Mouse (Mus musculus): ENCODE measurements around the gene Plcxd1. TPM values are rescaled to one million over a fixed set of nuclear protein-coding genes. Genes with fewer than 3 reads are reported as not detected.
"Not testable (repeated sequence)": the region's sequence is repeated elsewhere in the genome, so short reads cannot be mapped to it uniquely, and the experiment has no call there.

Gene Plcxd1
- not detected for total RNA-seq (2021)

DNA sequence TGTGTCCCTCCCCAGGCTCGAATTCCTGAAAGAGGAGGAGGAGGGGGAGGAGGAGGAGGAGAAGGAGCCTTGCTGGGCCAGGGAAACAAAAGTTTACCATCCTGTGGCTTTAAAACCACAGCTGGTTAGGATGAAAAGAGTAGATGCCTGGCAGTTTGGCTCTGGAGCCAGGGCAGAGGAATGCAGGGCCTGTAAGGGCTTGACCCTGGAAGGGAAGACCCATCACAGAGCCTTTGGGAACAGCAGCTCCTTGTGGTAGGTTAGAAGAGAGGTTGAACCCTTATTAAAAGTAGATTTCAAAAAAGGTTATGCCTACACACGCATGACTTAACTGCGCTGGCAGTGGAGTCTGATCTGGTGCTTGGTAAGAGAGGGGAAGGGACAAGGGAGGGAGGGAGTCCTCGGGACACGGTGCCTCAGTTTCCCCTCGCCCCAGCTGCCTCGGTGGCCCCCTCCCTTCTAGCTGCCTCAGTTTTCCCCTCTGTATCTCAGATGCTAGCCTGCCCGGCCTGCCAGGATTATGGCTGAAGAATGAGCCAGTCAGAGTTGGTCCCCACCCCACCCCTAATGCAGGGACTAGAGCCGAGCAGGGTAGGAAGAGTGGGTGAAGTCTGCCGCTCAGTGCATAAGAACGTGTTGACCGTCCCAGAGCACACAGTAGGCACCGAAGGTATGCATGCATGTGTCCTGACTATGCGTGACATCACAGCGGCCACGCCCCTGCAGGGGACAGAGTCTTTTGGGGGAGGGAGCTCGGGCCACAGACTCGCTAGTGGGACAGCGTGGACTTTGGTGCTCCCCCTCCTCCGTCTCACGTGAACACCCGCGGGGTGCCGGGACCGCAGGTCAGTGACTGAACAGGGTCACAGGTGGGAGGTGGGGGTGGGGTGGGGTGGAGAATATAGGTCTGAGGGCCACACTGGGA, at the start of gene Plcxd1:
Gene Plcxd1 (plus strand): TSS at position 314 of the 925 bp plus-strand sequence.
- DNase-seq: no peak

GRCm38 (mm10) chr5:110057637-110058408, 41.9 kb upstream of the Plcxd1 start:
- peak; percentile 84 for DNase-seq

- DNase-seq: not testable (repeated sequence)
Observed at GRCm38 (mm10) chr5:110072413-110072812, 27.4 kb upstream of the Plcxd1 start, which contains the start of gene Gm17655. Gene Gm17655 (minus strand): TSS chr5:110072513.

GRCm38 (mm10) chr5:110082961-110083360, 16.8 kb upstream of the Plcxd1 start:
- no peak for DNase-seq

DNA sequence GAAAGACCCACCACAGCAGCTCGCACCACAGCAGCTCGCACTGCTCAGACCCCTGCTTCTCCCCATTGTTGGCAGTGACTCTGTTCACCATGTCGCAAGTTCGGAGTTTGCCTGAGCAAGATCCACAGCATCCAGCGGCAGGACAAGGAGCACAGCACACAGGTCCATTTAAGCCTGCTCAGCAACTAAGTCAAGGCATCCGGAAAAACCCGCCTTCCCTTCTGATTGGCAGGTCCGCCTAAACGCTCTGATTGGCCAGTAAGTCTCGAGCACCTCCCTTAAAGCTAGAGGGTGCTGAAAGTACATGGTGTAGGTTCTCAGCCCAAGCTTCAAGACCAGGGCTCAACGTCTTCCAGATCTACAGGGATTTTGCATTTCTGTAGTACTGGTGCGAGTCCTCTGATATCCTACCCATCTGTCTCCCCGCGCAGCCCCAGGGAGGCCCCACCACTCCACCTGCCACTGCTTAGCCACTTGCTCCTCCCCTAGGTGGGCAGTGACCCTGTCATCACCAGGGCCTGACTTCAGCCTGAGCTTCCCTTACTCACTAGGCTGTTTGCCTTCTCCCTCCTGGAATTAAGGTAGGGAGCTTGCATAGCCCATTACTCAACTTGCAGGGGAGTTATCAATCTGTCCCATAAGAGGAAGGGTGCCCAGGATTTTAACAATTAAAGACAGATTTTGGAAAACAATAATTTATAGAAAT, 13.5 kb upstream of the Plcxd1 start:
- DNase-seq: no peak

DNA sequence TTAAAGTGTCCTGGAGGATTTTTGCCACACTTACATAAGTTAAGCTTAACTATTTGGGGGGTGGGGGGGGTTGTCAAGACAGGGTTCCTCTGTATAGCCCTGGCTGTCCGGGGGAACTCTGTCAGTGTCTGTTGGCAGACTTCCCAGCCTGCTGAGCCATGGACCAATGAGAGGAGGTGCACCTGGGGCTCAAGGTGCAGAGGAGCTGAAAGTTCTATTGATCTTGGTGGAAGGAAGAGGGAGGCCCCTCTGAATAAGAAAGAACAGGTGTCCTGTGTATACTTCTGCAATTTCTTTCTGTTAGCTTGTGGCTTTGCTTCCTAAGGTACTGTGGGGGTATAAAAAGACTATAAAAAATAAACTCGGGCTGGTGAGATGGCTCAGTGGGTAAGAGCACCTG, 8.2 kb upstream of the Plcxd1 start:
- DNase-seq: no peak

- DNase-seq: peak; percentile 83
Observed at GRCm38 (mm10) chr5:110094030-110094846, 5.5 kb upstream of the Plcxd1 start, which contains the start of gene Gm35315. Gene Gm35315 (minus strand): TSS chr5:110094420.

GRCm38 (mm10) chr5:110094847-110095213, 4.9 kb upstream of the Plcxd1 start:
- DNase-seq: no peak

DNA sequence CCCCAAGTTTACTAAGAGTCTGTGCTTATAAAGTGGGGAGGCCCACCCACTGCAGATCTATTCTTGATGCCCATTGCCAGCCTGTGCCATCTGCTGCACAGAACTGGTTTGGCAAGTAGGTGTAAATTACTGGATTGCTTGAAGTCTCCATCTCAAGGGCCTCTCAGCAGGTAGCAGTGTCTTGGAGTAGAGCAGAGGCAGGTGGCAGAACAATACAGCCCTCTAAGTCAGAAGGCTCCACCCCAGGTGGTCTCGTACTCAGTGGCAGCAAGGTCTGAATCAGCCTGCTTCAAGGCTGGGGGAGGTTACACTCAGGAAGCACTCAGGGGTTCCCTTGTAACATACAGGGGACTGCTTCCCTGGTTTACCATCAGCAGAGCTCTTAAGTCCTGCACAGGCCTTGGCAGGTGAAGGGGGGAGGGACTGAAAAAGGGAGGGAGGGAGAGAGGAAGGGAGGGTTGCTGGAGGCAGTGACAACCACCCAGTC, 735 bp upstream of the Plcxd1 start:
- DNase-seq: no peak

GRCm38 (mm10) chr5:110100921-110101631, 1.3 kb downstream of the Plcxd1 start:
- DNase-seq: no peak

GRCm38 (mm10) chr5:110101716-110102347, 2.1 kb downstream of the Plcxd1 start:
- peak; percentile 52 for DNase-seq

GRCm38 (mm10) chr5:110102429-110102828, 2.7 kb downstream of the Plcxd1 start:
- DNase-seq: no peak

DNA sequence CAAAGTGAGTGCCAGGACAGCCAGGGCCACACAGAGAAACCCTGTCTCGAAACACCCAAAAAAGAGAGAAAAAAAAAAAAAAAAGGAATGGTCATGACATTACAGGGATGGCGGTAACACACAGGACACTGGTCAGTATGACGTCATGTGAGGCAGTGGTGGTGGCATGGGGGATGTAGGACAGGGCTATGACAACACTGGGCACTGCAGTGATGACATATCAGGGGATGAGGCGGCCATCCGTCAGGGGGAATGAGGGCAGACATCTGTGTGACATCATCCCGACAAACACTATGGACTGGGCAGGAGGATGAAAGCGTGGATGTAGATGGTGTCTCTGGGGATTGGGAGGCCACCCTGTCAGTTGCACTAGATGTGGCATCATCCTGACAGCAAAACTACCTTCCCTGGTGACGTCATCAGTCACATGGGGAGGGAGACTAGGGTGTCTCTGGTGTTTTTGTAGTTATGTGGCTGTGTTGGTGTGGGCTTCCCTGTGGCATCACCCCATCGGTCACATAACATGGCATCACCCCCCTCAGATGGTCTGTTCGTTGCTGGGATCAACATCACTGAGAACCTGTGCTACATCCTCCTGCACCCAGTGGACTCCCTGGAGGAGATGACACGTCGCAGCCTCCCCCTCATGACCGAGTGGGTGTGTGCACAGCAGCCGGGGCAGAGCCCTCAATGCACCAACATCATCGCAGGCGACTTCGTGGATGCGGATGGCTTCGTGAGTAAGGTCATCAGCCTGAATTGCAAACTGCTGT, 3.3 kb downstream of the Plcxd1 start:
- DNase-seq: no peak

DNA sequence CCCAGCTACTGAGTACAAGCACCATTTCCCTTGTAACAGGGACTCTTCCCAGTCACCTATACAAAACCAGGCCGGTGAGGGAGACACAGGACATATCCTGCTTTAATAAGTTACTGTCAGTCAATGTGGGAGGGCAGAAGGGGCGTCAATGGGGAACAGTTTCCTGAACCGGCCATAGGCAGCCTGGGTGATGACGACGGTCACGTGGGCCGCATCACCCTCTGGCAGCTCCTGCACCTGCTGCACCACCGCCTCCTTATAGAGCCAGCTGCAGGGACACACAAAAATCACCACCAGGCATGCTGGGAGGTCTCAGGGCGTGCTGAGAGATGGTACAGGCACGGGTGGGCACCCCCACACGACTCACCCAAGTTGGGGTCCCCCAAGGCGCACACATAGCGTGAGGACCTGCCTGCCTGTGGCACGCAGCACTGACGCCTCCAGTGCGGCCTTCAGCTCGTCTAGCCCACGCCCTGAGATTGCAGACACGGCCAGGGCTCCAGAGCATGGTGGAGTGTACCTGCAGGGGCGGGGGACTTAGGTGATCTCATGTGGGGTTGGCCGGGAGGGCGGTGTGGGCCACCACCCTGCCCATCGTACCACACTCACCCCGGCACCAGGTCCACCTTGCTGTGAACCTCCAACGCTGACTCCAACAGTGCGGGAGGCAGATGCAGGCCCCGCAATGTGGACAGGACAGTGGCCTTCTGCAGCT, 4.3 kb downstream of the Plcxd1 start:
- no peak for DNase-seq

- DNase-seq: no peak
Observed at GRCm38 (mm10) chr5:110104616-110105380, 5.0 kb downstream of the Plcxd1 start.

DNA sequence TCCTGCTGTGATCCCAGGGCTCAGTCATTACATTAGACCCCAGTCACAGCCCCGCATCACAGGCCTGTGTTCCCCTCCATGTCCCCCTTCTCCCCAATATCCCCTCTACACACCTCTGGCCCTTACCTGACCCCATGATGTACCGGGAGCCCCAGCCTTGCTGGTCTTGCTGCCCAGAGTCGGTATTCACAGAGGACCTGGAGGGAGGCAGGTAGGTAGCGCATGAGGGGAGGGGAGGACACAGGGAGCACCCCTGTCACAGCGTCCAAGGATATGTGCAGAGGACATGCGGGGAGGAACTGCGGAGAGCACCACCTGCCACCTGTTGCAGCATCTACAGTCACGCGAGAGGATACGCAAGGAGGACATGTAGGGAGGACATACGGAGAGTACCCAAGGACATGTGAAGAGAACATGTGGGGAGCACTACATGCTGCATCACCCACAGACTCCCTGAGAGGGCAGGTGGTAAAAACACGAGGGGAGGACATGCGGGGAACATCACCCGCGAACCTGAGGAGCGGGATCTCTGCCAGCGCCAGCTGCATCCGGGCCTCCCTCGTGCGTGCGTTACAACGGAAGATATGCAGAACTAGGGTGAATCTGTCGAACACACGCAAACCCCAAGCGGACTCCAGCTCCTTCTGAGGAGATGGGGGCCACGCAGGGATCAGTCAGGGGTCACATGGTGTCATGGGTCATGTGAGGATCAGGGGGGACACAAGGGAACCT, 6.5 kb downstream of the Plcxd1 start:
- no peak for DNase-seq

- no peak for DNase-seq
Observed at GRCm38 (mm10) chr5:110106901-110107564, 7.3 kb downstream of the Plcxd1 start.
